Mouse (Mus musculus): Measurements from ENCODE around the gene Fam171a2. TPM values are rescaled to one million over a fixed set of nuclear protein-coding genes. Genes with fewer than 3 reads are reported as not detected.

The Fam171a2 gene
- not detected in 3 replicates for total RNA-seq (2017)

DNA sequence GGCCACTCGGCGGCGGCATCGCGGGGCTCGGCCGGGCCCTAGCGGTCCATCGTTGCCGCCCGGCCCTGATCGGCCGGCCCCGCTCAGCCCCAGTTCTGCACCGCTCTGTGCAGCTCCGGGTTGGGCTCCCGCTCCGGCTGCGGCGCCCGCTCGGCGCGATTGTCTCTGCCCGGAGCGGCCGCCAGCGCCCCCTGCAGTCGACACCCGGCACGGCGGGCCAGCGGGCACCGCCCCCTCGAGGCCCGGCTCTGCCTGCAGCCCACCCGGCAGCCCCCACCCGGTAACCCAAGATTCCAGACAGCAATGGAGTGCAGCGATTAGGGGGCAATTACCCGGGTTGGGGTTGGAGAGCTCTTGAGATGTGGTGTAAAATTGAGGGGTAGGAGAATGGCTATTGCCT, at the start of gene Fam171a2:
Gene Fam171a2 (minus strand): TSS at position 186 of the 400 bp plus-strand sequence.
- ATAC-seq (replicated peaks; ENCODE audit: insufficient number of reproducible peaks, low FRiP score, low TSS enrichment, poor library complexity, severe bottlenecking), result no peak

- no peak for ATAC-seq (replicated peaks; ENCODE audit: insufficient number of reproducible peaks, low FRiP score, low TSS enrichment, poor library complexity, severe bottlenecking)
These were observed 49.2 kb upstream of the Fam171a2 start for GRCm38 (mm10) chr11:102496732-102497131.

- no peak for ATAC-seq (replicated peaks; ENCODE audit: insufficient number of reproducible peaks, low FRiP score, low TSS enrichment, poor library complexity, severe bottlenecking)
These were observed 48.7 kb upstream of the Fam171a2 start for GRCm38 (mm10) chr11:102496206-102496605.

DNA sequence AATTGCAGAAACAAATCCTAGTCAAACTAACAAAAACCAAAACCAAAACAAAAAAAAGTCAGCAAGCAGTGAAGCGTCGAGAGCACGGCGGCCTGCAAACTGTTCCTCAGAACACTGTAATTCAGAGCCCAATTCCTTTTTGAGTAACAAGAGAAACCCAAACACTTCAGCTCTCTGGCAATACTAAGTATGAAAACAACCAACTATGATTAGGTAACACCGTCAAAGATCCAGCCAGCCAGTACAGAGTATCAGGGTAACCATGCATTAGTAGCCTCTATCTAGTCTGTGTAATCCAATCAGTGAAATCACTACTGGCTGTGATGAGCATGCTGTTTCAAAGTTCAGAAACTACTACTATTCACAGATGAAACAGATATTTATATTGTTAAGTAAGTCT, 48.3 kb upstream of the Fam171a2 start:
- ATAC-seq (replicated peaks; ENCODE audit: insufficient number of reproducible peaks, low FRiP score, low TSS enrichment, poor library complexity, severe bottlenecking), result no peak

- ATAC-seq (replicated peaks; ENCODE audit: insufficient number of reproducible peaks, low FRiP score, low TSS enrichment, poor library complexity, severe bottlenecking), result no peak
These were observed 47.6 kb upstream of the Fam171a2 start for GRCm38 (mm10) chr11:102495114-102495513.

GRCm38 (mm10) chr11:102494063-102494650, 46.7 kb upstream of the Fam171a2 start:
- no peak for ATAC-seq (replicated peaks; ENCODE audit: insufficient number of reproducible peaks, low FRiP score, low TSS enrichment, poor library complexity, severe bottlenecking)

DNA sequence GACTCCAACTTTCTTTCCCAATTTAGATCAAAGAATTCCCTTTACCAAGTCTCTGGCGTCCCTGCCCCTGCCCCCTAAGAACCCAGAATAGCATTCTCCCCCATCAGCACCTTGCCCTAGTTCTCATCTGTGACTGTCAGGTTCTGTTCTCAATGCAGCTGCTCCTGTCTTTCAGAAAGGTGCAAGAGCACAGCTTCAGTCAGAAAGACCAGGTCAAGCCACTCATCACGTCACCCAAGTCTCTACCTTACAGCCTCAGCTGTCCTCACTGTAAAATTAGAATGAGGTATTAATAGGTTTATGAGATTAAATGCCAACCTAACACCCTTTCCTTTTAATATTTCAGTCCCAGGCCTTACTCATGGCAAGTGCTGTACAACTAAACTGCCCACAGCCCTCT, 45.8 kb upstream of the Fam171a2 start:
- no peak for ATAC-seq (replicated peaks; ENCODE audit: insufficient number of reproducible peaks, low FRiP score, low TSS enrichment, poor library complexity, severe bottlenecking)

GRCm38 (mm10) chr11:102487901-102488300, 40.4 kb upstream of the Fam171a2 start:
- no peak for ATAC-seq (replicated peaks; ENCODE audit: insufficient number of reproducible peaks, low FRiP score, low TSS enrichment, poor library complexity, severe bottlenecking)

DNA sequence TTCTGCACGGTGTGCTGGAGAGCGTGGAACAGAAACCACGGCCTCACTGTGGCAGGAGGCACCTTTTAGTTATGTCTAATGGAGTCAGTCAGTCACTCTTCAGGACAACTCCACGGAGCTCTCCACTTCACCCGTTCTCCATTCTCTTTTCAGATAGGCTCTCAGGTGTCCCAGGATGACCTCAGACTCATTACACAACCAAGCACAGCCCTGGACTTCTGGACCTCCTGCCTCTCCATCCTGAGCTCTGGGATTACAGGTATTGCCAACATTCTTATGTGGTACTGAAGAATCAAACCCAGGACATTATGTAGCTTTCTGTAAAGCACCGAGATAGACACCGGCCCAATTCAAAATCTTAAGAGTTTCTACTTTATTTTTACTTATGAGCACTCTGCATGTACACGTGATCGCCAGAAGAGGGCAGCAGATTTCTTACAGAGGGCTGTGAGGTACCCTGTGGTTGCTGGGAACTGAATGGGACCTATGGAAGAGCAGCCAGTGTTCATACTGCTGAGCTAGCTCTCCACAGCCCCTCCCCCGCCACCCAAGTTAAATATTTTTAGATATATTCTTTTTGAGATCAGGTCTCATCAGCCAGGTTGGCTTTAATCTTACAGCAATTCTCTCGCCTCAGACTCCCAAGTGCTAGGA, 39.4 kb upstream of the Fam171a2 start:
- no peak; the same call in 1 of the 2 replicates for ATAC-seq (replicated peaks; ENCODE audit: insufficient number of reproducible peaks, low FRiP score, low TSS enrichment, poor library complexity, severe bottlenecking)

DNA sequence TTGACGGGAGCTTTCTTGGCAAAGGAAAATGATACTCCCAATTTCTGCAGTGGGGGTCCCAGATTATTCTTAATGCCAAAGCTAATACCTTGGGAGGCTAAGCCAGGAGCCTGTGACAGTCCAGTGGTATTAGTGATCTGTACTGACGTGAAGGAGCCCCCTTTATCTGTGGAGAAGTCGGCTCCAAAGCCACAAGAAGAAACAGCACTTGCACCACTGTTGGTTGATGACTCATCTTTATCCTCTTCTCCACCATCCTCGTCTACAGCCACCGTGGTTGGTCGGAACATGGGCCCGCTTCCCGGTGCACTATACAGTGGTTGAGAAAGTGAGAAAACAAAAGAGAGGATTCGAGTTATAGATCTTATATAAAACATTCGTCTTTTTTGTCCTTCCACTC, 34.3 kb upstream of the Fam171a2 start:
- no peak for ATAC-seq (replicated peaks; ENCODE audit: insufficient number of reproducible peaks, low FRiP score, low TSS enrichment, poor library complexity, severe bottlenecking)

GRCm38 (mm10) chr11:102480897-102481296, 33.4 kb upstream of the Fam171a2 start:
- ATAC-seq (replicated peaks; ENCODE audit: insufficient number of reproducible peaks, low FRiP score, low TSS enrichment, poor library complexity, severe bottlenecking), result no peak

GRCm38 (mm10) chr11:102480111-102480510, 32.6 kb upstream of the Fam171a2 start:
- no peak for ATAC-seq (replicated peaks; ENCODE audit: insufficient number of reproducible peaks, low FRiP score, low TSS enrichment, poor library complexity, severe bottlenecking)

DNA sequence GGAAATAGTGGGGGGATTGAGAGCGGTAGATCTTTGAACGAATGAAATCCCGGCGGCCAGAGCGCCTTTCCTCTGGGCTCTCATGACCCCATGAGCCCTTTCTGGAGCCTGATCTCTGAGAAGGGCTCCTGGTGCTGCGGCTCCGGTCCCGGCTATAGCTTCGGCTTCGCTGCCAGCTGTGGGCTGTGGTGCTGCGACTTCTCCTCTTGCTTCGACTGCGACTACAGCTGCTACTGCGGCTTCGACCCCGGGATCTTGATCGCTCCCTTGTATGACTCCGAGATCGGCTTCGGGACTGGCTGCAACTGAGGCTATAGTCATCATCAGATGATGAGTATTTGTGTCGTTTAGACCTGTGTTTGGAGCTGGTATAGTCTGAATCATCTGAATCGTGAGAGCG, 32.1 kb upstream of the Fam171a2 start:
- ATAC-seq (replicated peaks; ENCODE audit: insufficient number of reproducible peaks, low FRiP score, low TSS enrichment, poor library complexity, severe bottlenecking), result no peak

GRCm38 (mm10) chr11:102478671-102479070, 31.2 kb upstream of the Fam171a2 start:
- no peak for ATAC-seq (replicated peaks; ENCODE audit: insufficient number of reproducible peaks, low FRiP score, low TSS enrichment, poor library complexity, severe bottlenecking)

- ATAC-seq (replicated peaks; ENCODE audit: insufficient number of reproducible peaks, low FRiP score, low TSS enrichment, poor library complexity, severe bottlenecking), result no peak
These were observed 27.5 kb upstream of the Fam171a2 start for GRCm38 (mm10) chr11:102475027-102475426.

GRCm38 (mm10) chr11:102469648-102470357, 22.3 kb upstream of the Fam171a2 start, which contains the start of gene Itga2b:
TSS of gene Itga2b (minus strand) at chr11:102470122.
- ATAC-seq (replicated peaks; ENCODE audit: insufficient number of reproducible peaks, low FRiP score, low TSS enrichment, poor library complexity, severe bottlenecking), result peak; percentile 30

DNA sequence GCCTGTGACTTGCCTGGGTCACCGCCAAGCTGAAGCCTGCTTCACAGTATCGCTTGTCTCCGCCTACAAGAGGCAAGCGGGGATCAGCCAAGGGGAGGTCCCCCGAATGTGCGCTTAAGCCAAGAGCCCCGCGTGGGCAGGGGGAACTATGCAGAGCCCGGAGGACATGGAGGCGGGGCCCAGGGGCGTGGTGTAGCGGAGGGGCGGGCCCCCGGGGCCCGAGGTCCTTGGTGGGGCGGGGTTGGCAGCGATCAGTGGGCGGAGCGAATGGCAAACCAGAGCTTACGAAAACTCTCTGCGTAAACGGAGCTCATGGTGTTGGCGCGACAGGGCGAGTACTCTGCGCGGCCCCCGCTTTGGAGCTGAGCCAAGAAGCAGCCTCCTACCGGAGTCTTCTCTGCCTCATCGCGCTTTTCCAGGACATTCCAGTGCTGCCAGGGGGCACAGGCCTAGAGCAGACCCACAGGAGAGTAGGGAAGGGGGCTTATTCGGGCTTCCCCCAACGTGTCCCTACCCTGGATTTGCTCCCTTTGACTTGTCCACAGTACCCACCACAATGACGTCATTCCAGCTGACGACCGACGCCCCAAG, 19.7 kb upstream of the Fam171a2 start:
- peak; percentile 79 for ATAC-seq (replicated peaks; ENCODE audit: insufficient number of reproducible peaks, low FRiP score, low TSS enrichment, poor library complexity, severe bottlenecking)

DNA sequence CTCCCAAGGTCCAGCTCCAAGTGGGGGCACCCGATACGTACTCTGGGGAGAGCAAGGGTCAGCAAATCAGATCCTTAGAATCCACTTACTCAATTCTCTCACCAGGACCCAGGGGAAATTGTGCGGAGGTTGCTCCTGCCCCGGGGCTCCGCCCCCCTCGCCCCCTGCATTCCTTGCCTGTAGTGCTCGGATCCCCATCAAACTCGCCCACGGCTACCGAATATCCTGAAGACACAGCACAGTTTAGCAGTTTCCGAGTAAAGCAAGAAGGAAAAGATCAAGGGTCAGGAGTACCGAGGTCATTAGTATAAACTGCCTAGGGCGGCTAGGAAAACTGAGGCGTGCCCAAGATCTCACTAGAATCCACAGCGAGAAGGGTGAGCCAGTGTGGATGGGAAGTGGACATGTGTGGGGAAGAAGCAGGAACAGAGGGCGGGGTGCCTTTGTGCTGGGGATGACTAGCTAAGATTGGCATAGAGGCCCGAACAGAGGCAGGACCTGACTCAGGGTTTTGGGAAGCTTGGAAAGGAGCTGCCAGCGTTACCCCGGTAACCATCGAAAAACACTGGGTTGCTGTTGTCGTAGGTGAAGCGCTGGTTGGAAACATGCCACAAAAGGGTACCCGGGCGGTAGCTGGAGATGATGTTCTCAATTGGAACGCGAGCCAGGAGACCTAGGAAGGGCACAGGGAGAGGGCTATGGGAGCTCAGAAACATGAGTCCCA, 18.4 kb upstream of the Fam171a2 start:
- ATAC-seq (replicated peaks; ENCODE audit: insufficient number of reproducible peaks, low FRiP score, low TSS enrichment, poor library complexity, severe bottlenecking), result no peak

GRCm38 (mm10) chr11:102464901-102465300, 17.4 kb upstream of the Fam171a2 start:
- ATAC-seq (replicated peaks; ENCODE audit: insufficient number of reproducible peaks, low FRiP score, low TSS enrichment, poor library complexity, severe bottlenecking), result no peak
